Mouse (Mus musculus): ENCODE results near the gene Gars. TPM values are rescaled to one million over a fixed set of nuclear protein-coding genes. Genes with fewer than 3 reads are reported as not detected.

The Gars gene
- polyA plus RNA-seq, 1 experiment: 4.4 TPM

GRCm38 (mm10) chr6:55018417-55018816, 19.4 kb upstream of the Gars start:
- Histone ChIP-seq H3K4me1 (ENCODE audit: control insufficient read depth) (peaks cover 3% of the 10 kb centered on the region), H3K4me3 (replicated peaks) (no peak overlapping the region), H3K9me3 (ENCODE audit: control insufficient read depth, low read length) (no peaks in the 10 kb centered on the region), H3K36me3 (ENCODE audit: control insufficient read depth) (no peaks in the 10 kb centered on the region), H3K27me3 (ENCODE audit: control insufficient read depth) (peaks cover 4% of the 10 kb centered on the region)
- no peak for TF ChIP-seq TAL1 (IDR thresholded peaks at IDR 0.05; ENCODE audit: low read length)
- TF ChIP-seq GATA1 (IDR thresholded peaks at IDR 0.05; ENCODE audit: low read length): no peak

GRCm38 (mm10) chr6:55021806-55022205, 16.0 kb upstream of the Gars start:
- Histone ChIP-seq H3K36me3 (ENCODE audit: control insufficient read depth) (no peaks in the 10 kb centered on the region), H3K4me3 (replicated peaks) (no peak overlapping the region), H3K27me3 (ENCODE audit: control insufficient read depth) (peaks cover 4% of the 10 kb centered on the region), H3K9me3 (ENCODE audit: control insufficient read depth, low read length) (no peaks in the 10 kb centered on the region), H3K4me1 (ENCODE audit: control insufficient read depth) (peaks cover 3% of the 10 kb centered on the region)
- TF ChIP-seq GATA1 (IDR thresholded peaks at IDR 0.05; ENCODE audit: low read length) (no peak), TAL1 (IDR thresholded peaks at IDR 0.05; ENCODE audit: low read length) (no peak)

DNA sequence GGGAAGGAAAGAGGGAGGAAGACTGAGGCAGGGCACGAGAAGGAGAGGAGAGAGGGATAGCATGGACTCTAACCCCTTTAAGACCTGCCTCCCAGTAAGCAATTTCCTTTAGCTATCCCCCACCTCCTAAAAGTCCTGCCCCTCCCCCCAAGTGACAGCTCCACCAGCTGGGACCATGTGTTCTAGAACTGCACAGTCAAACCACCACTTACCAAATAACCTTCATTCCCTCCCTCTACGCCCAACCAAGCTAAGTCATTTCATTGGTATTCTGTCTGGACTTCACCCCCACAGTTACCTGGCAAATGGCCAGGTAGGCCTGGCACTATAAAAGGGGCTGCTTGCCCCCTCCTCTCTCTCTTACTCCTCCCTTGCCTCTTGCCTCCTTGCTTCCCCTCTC, 10.2 kb upstream of the Gars start:
- no peak for TF ChIP-seq GATA1 (IDR thresholded peaks at IDR 0.05; ENCODE audit: low read length)
- no peak for TF ChIP-seq TAL1 (IDR thresholded peaks at IDR 0.05; ENCODE audit: low read length)
- Histone ChIP-seq H3K4me1 (ENCODE audit: control insufficient read depth) (no peaks in the 10 kb centered on the region), H3K9me3 (ENCODE audit: control insufficient read depth, low read length) (no peaks in the 10 kb centered on the region), H3K4me3 (replicated peaks) (no peak overlapping the region), H3K36me3 (ENCODE audit: control insufficient read depth) (no peaks in the 10 kb centered on the region), H3K27me3 (ENCODE audit: control insufficient read depth) (no peaks in the 10 kb centered on the region)

DNA sequence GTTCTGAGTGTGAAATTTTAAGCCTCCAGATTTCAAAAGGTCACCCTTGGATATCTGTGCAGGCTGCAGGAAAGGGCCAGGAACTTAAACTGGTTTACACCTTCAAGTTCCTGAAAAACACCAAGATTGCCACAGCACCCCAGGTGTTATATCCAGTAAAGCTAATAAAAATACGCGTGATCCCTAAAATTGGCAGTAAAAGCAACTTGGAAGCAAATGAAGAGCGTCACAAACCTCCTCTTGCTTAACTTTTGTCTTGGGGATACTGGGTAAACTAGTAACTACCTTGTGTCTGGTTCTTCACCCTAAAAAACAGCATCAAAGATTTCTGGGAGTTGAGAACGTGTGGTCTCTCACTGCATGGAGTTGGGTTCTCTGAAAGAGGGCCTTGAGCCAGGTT, 1.1 kb upstream of the Gars start:
- Histone ChIP-seq H3K36me3 (ENCODE audit: control insufficient read depth) (peaks cover 14% of the 10 kb centered on the region), H3K27me3 (ENCODE audit: control insufficient read depth) (peaks cover 5% of the 10 kb centered on the region; the same call in 1 of the 2 replicates), H3K4me3 (replicated peaks) (peak overlapping the region; percentile 90), H3K9me3 (ENCODE audit: control insufficient read depth, low read length) (peaks cover 6% of the 10 kb centered on the region), H3K4me1 (ENCODE audit: control insufficient read depth) (peaks cover 29% of the 10 kb centered on the region)
- TF ChIP-seq TAL1 (IDR thresholded peaks at IDR 0.05; ENCODE audit: low read length): no peak
- no peak for TF ChIP-seq GATA1 (IDR thresholded peaks at IDR 0.05; ENCODE audit: low read length)

DNA sequence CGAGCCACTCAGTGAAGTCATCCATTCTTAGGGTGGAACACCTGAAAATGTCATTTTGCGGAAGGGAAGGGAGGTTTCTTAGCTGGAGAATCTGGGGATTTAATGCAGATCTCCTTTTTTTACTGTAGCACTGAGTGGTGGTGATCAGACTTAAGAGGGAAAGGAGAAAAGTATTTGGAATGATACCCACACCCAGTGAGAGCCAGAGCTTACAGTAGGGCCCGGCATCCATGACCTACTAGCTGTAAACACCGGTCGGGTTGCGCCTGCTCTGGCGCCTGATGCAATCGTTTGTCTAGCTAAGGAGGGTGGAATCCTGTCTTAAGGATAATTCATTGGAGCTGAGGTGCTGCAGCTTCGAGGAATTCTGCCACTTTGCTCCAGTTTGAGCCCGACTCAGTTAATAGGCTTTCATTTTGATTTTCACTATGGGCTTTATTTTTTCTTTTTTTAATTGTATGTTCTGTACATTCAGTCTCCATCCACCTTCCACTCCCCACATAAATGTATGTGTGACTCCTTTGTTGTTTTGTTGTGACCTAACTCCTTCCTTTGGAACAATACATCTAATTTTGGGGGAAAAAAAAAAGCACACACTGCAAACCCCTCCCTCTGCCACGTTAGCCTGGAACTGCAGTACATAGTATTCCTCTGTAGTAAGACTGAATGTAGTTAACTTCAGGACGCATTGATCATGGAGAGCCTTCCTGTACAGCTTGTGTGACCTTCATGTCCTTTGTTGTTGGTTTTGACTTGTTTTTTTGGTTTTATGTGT, 1.1 kb downstream of the Gars start:
- no peak for TF ChIP-seq GATA1 (IDR thresholded peaks at IDR 0.05; ENCODE audit: low read length)
- no peak for TF ChIP-seq TAL1 (IDR thresholded peaks at IDR 0.05; ENCODE audit: low read length)
- Histone ChIP-seq H3K4me3 (replicated peaks) (peak overlapping the region; percentile 90), H3K9me3 (ENCODE audit: control insufficient read depth, low read length) (peaks cover 6% of the 10 kb centered on the region), H3K27me3 (ENCODE audit: control insufficient read depth) (no peaks in the 10 kb centered on the region; the same call in 1 of the 2 replicates), H3K4me1 (ENCODE audit: control insufficient read depth) (peaks cover 35% of the 10 kb centered on the region), H3K36me3 (ENCODE audit: control insufficient read depth) (peaks cover 27% of the 10 kb centered on the region)

- H3K36me3 ChIP-seq (ENCODE audit: control insufficient read depth): peaks cover 31% of the 10 kb centered on the region
- H3K27me3 ChIP-seq (ENCODE audit: control insufficient read depth): no peaks in the 10 kb centered on the region; the same call in 1 of the 2 replicates
- H3K4me1 ChIP-seq (ENCODE audit: control insufficient read depth): peaks cover 35% of the 10 kb centered on the region
- peak overlapping the region; percentile 90 for H3K4me3 ChIP-seq (replicated peaks)
- H3K9me3 ChIP-seq (ENCODE audit: control insufficient read depth, low read length): peaks cover 6% of the 10 kb centered on the region
- TF ChIP-seq TAL1 (IDR thresholded peaks at IDR 0.05; ENCODE audit: low read length): no peak
- no peak for TF ChIP-seq GATA1 (IDR thresholded peaks at IDR 0.05; ENCODE audit: low read length)
These were observed 1.6 kb downstream of the Gars start for GRCm38 (mm10) chr6:55039446-55039783.

GRCm38 (mm10) chr6:55040031-55040430, 2.2 kb downstream of the Gars start:
- H3K27me3 ChIP-seq (ENCODE audit: control insufficient read depth): no peaks in the 10 kb centered on the region; the same call in 1 of the 2 replicates
- peaks cover 2% of the 10 kb centered on the region for H3K9me3 ChIP-seq (ENCODE audit: control insufficient read depth, low read length)
- no peak for TF ChIP-seq TAL1 (IDR thresholded peaks at IDR 0.05; ENCODE audit: low read length)
- no peak for TF ChIP-seq GATA1 (IDR thresholded peaks at IDR 0.05; ENCODE audit: low read length)
- H3K4me1 ChIP-seq (ENCODE audit: control insufficient read depth): peaks cover 35% of the 10 kb centered on the region
- H3K36me3 ChIP-seq (ENCODE audit: control insufficient read depth): peaks cover 35% of the 10 kb centered on the region
- peak overlapping the region; percentile 90 for H3K4me3 ChIP-seq (replicated peaks)

DNA sequence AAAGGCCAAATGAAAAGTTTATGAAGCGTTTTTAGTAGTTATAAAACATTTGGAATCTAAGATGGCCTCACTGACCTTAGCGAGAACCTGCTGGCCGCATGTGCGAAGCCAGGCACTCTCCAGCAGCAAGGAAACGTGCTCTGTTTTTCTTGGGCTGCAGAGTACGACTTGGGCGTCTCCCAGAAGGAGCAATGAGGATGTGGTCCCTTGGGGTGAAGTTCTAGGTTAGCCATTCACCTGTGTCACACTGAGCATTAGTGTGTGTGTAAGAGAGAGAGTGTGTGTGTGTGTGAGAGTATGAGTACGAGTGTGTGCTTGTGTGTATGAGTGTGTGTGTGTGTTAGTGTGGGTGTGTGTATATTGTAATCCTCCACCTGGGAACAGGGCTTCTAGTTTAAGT, 5.4 kb downstream of the Gars start:
- peaks cover 25% of the 10 kb centered on the region for H3K4me1 ChIP-seq (ENCODE audit: control insufficient read depth)
- H3K9me3 ChIP-seq (ENCODE audit: control insufficient read depth, low read length): no peaks in the 10 kb centered on the region
- H3K36me3 ChIP-seq (ENCODE audit: control insufficient read depth): peaks cover 63% of the 10 kb centered on the region
- no peaks in the 10 kb centered on the region for H3K27me3 ChIP-seq (ENCODE audit: control insufficient read depth)
- no peak for TF ChIP-seq TAL1 (IDR thresholded peaks at IDR 0.05; ENCODE audit: low read length)
- TF ChIP-seq GATA1 (IDR thresholded peaks at IDR 0.05; ENCODE audit: low read length): no peak
- H3K4me3 ChIP-seq (replicated peaks): no peak overlapping the region

- Histone ChIP-seq H3K4me1 (ENCODE audit: control insufficient read depth) (peaks cover 19% of the 10 kb centered on the region), H3K9me3 (ENCODE audit: control insufficient read depth, low read length) (no peaks in the 10 kb centered on the region), H3K36me3 (ENCODE audit: control insufficient read depth) (peaks cover 74% of the 10 kb centered on the region), H3K27me3 (ENCODE audit: control insufficient read depth) (no peaks in the 10 kb centered on the region), H3K4me3 (replicated peaks) (no peak overlapping the region)
- TF ChIP-seq TAL1 (IDR thresholded peaks at IDR 0.05; ENCODE audit: low read length) (no peak), GATA1 (IDR thresholded peaks at IDR 0.05; ENCODE audit: low read length) (no peak)
These were observed 6.7 kb downstream of the Gars start for GRCm38 (mm10) chr6:55044542-55044941.
